Mouse (Mus musculus) fat pad, adult 2 months (tissue): ENCODE results near the gene Speer4a.
"Not testable (repeated sequence)": the region's sequence is repeated elsewhere in the genome, so short reads cannot be mapped to it uniquely, and the experiment has no call there.

Source experiments
- DNase-seq: peaks from one replicate; pipeline ENCODE4 v3.0.0-alpha.2; 2011; ENCODE audit warnings: low read depth, low spot score; ENCODE audit errors: extremely low read depth

The Speer4a gene

DNA sequence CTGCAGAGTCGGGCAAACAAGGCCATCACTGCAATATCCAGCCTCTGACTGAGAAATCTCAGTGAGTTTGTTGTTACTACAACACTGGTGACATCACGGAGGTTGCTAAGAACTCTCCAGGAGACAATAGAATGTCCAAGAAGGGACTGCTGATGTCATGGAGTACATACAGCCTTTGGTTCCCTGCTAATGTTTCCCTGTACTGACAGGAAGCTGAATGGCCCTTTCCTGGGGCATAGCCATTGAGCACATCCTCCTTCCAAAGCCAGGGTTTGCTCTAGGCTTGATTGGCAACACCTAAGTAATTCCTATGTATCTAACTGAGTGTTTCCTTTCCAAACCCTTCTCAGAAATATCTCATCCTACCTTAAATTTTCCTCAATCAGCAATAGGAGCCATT is at the start of gene Speer4a:
TSS of gene Speer4a (minus strand) at position 101 of the 400 bp plus-strand sequence.
- DNase-seq, result not testable (repeated sequence)

DNA sequence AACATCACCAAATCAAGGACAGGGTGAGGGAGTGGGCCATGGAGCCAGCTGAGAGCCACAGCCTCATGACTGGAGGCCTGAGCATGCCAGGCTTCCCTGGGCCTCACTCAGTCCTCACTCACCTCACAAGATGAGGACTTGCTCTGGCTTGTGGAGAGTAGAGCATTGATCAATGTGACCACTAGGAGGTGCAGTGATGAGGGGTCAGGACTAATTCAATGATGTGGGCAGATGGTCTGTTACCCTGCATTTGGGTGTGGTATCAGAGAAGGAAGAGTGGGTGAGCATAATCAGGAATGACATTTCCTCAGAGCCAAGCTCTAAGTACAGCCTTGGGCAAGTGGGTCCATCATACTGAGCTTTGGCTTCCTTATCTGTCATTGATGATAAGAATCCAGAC is 39.7 kb upstream of the Speer4a start:
- DNase-seq, result not testable (repeated sequence)

DNA sequence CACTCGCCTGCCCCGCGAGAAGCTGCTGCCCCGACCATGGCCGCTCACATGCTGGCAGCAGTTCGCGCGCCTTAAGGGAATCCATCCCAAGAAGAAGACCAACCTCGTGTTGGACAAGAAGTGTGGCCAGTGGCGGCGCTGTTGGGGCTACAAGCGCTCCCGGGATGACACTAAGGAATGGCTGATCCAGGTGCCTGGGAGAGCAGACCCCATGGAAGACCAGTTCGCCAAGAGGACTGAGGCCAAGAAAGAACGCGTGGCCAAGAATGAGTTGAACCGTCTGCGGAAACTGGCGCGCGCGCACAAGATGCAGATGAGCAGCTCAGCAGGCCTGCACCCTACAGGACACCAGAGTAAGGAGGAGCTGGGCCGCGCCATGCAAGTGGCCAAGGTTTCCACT is 31.4 kb upstream of the Speer4a start:
- DNase-seq, result no peak

DNA sequence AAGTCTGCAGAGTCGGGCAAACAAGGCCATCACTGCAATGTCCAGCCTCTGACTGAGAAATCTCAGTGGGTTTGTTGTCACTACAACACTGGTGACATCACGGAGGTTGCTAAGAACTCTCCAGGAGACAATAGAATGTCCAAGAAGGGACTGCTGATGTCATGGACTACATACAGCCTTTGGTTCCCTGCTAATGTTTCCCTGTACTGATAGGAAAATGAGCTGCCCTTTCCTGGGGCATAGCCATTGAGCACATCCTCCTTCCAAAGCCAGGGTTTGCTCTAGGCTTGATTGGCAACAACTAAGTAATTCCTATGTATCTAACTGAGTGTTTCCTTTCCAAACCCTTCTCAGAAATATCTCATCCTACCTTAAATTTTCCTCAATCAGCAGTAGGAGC is 19.1 kb upstream of the Speer4a start, which contains the start of gene Gm7347:
TSS of gene Gm7347 (minus strand) at position 101 of the 400 bp plus-strand sequence.
- not testable (repeated sequence) for DNase-seq

DNA sequence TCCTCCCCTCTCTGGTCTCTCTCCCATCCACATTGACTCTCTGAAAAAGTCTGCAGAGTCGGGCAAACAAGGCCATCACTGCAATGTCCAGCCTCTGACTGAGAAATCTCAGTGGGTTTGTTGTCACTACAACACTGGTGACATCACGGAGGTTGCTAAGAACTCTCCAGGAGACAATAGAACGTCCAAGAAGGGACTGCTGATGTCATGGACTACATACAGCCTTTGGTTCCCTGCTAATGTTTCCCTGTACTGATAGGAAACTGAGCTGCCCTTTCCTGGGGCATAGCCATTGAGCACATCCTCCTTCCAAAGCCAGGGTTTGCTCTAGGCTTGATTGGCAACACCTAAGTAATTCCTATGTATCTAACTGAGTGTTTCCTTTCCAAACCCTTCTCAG is 16.5 kb downstream of the Speer4a start, which contains the start of gene Gm5862:
TSS of gene Gm5862 (minus strand) at position 101 of the 400 bp plus-strand sequence.
- DNase-seq, result not testable (repeated sequence)

DNA sequence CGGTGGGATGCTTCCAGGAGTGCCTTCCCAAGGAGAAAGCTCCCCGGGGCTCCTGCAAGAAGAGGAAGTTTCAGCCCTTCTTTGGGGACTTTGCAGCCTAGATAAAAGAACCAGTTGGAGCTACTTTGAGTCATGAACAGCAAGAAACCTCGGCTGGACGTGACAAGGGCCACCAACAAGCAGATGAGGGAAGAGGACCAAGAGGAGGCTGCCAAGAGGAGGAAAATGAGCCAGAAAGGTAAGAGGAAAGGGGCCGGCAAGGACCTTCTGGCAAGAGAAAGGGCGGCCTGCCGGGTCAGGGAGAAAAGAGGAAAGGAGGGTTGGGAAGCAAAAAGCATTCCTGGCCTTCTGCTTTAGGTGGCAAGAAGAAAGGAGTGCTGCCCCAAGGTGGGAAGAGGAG is 31.7 kb downstream of the Speer4a start:
- DNase-seq, result not testable (repeated sequence)

DNA sequence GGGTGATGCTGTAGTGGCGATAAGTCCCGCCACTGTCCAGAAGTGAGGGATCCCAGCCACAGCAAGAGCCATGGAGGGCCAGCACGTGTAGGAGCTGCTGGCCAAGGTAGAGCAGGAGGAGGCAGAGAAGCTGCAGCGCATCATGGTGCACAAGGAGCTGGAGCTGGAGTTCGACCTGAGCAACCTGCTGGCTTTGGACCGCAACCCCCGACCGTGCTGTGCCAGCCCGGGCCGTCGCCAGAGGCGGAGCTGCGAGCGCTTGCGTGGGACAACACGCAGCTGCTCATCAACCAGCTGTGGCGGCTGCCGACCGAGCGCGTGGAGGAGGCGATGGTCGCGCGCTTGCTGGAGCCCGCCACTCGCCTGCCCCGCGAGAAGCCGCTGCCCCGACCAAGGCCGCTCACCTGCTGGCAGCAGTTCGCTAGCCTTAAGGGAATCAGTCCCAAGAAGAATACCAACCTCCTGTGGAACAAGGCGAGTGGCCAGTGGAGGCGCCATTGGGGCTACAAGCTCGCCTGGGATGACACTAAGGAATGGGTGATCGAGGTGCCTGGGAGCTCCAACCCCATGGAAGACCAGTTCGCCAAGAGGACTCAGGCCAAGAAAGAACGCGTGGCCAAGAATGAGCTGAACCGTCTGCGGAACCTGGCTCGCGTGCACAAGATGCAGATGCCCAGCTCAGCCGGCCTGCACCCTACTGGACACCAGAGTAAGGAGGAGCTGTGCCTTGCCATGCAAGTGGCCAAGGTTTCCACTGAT is 32.2 kb downstream of the Speer4a start:
- not testable (repeated sequence) for DNase-seq

DNA sequence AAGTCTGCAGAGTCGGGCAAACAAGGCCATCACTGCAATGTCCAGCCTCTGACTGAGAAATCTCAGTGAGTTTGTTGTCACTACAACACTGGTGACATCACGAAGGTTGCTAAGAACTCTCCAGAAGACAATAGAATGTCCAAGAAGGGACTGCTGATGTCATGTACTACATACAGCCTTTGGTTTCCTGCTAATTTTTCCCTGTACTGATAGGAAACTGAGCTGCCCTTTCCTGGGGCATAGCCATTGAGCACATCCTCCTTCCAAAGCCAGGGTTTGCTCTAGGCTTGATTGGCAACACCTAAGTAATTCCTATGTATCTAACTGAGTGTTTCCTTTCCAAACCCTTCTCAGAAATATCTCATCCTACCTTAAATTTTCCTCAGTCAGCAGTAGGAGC is 34.7 kb downstream of the Speer4a start, which contains the start of gene Gm1979:
TSS of gene Gm1979 (minus strand) at position 101 of the 400 bp plus-strand sequence.
- not testable (repeated sequence) for DNase-seq

DNA sequence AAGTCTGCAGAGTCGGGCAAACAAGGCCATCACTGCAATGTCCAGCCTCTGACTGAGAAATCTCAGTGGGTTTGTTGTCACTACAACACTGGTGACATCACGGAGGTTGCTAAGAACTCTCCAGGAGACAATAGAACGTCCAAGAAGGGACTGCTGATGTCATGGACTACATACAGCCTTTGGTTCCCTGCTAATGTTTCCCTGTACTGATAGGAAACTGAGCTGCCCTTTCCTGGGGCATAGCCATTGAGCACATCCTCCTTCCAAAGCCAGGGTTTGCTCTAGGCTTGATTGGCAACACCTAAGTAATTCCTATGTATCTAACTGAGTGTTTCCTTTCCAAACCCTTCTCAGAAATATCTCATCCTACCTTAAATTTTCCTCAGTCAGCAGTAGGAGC is 50.8 kb downstream of the Speer4a start, which contains the start of gene Gm21698:
TSS of gene Gm21698 (minus strand) at position 101 of the 400 bp plus-strand sequence.
- DNase-seq, result not testable (repeated sequence)
